Mouse (Mus musculus): ENCODE data around the gene Pld6. TPM values are rescaled to one million over a fixed set of nuclear protein-coding genes. Genes with fewer than 3 reads are reported as not detected.

Gene Pld6
- total and polyA plus RNA-seq, 3 experiments: not detected

DNA sequence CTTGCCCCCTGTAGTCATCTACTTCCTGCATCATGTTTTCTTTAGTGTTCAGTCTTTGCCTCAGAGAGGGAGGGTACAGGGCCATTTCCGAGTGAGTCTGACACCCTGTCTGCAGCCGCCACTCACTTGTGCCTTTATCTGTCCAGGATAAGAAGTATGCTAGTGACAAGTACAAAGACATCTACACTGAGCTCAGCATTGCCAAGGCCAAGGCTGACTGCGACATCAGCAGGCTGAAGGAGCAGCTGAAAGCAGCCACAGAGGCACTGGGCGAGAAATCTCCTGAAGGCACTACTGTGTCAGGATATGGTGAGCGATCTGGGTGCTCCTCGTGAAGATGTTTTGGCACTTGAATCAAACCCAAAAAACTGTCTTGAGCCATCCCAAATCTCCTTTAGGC, 17.7 kb downstream of the Pld6 start:
- no peak for DNase-seq (ENCODE audit: extremely low read depth)
- in situ Hi-C loops (cut with MboI; ENCODE audit: low pct_ligation_motif_present, low pct_unique_long_range_greater_than_20kb, low sequenced_read_pairs) (no loop called here), dilution Hi-C loops (cut with MboI; ENCODE audit: extremely low pct_ligation_motif_present, extremely low pct_unique_long_range_greater_than_20kb, low sequenced_read_pairs) (no loop called here)
- Histone ChIP-seq H3K4me2 (ENCODE audit: insufficient read depth, low read depth, poor library complexity, severe bottlenecking) (no peak overlapping the region), H3K79me2 (replicated peaks; ENCODE audit: control insufficient read depth, extremely low read depth, insufficient read depth, poor library complexity, severe bottlenecking) (no peaks in the 10 kb centered on the region), H3K9ac (ENCODE audit: insufficient read depth, low read depth) (no peak overlapping the region), H3K27ac (ENCODE audit: insufficient read depth, low read depth) (no peak overlapping the region), H3K36me3 (replicated peaks in 1 of 2; ENCODE audit: control insufficient read depth in 1 of 2, insufficient read depth in 1 of 2, low read length in 1 of 2) (peaks cover 51 to 94% of the 10 kb centered on the region in 2 experiments), H3K4me1 (ENCODE audit: control insufficient read depth in 1 of 2, insufficient read depth in 2 of 2) (no peaks in the 10 kb centered on the region), H3K9me3 (replicated peaks; ENCODE audit: low read length) (no peaks in the 10 kb centered on the region), H3K4me3 (replicated peaks in 1 of 3; ENCODE audit: low read depth in 2 of 3, low read length in 2 of 3, poor library complexity in 1 of 3) (no peak overlapping the region), H3K27me3 (replicated peaks) (no peaks in the 10 kb centered on the region)
- TF ChIP-seq HCFC1 (IDR thresholded peaks at IDR 0.05; ENCODE audit: low read depth, low read length) (no peak), ZKSCAN1 (IDR thresholded peaks at IDR 0.05; ENCODE audit: borderline replicate concordance, low read depth, low read length) (no peak), CHD2 (IDR thresholded peaks at IDR 0.05; ENCODE audit: low read length) (no peak), USF1 (IDR thresholded peaks at IDR 0.05; ENCODE audit: low read depth, low read length) (no peak), ELF1 (IDR thresholded peaks at IDR 0.05; ENCODE audit: low read depth, low read length) (no peak), MAX (IDR thresholded peaks at IDR 0.05; ENCODE audit: low read length) (no peak), IRF4 (IDR thresholded peaks at IDR 0.05; ENCODE audit: low read depth, low read length) (no peak), MEF2A (IDR thresholded peaks at IDR 0.05; ENCODE audit: borderline replicate concordance, low read depth, low read length) (no peak), GABPA (IDR thresholded peaks at IDR 0.05; ENCODE audit: insufficient replicate concordance, low read depth, low read length) (no peak), MAZ (IDR thresholded peaks at IDR 0.05; ENCODE audit: low read depth, low read length) (no peak), MAFK (IDR thresholded peaks at IDR 0.05; ENCODE audit: insufficient replicate concordance, low read length) (no peak), ZMIZ1 (IDR thresholded peaks at IDR 0.05; ENCODE audit: low read depth, low read length) (no peak), POLR2AphosphoS2 (IDR thresholded peaks at IDR 0.05; ENCODE audit: low read depth, low read length) (no peak), E2F4 (IDR thresholded peaks at IDR 0.05; ENCODE audit: insufficient replicate concordance, low read depth, low read length) (no peak), ZNF384 (IDR thresholded peaks at IDR 0.05; ENCODE audit: low read depth, low read length) (no peak), RCOR1 (conservative IDR thresholded peaks at IDR 0.05; ENCODE audit: low read depth, low read length) (no peak), NELFE (IDR thresholded peaks at IDR 0.05; ENCODE audit: low read depth, low read length) (no peak), KAT2A (IDR thresholded peaks at IDR 0.05; ENCODE audit: insufficient replicate concordance, low read length) (no peak)

- Histone ChIP-seq H3K4me2 (ENCODE audit: insufficient read depth, low read depth, poor library complexity, severe bottlenecking) (no peak overlapping the region), H3K27ac (ENCODE audit: insufficient read depth, low read depth) (no peak overlapping the region), H3K9ac (ENCODE audit: insufficient read depth, low read depth) (no peak overlapping the region), H3K36me3 (replicated peaks in 1 of 2; ENCODE audit: control insufficient read depth in 1 of 2, insufficient read depth in 1 of 2, low read length in 1 of 2) (peaks cover 51 to 94% of the 10 kb centered on the region in 2 experiments), H3K4me3 (replicated peaks in 1 of 3; ENCODE audit: low read depth in 2 of 3, low read length in 2 of 3, poor library complexity in 1 of 3) (no peak overlapping the region), H3K4me1 (ENCODE audit: control insufficient read depth in 1 of 2, insufficient read depth in 2 of 2) (no peaks in the 10 kb centered on the region), H3K79me2 (replicated peaks; ENCODE audit: control insufficient read depth, extremely low read depth, insufficient read depth, poor library complexity, severe bottlenecking) (no peaks in the 10 kb centered on the region), H3K9me3 (replicated peaks; ENCODE audit: low read length) (no peaks in the 10 kb centered on the region), H3K27me3 (replicated peaks) (no peaks in the 10 kb centered on the region)
- dilution Hi-C loops (cut with MboI; ENCODE audit: extremely low pct_ligation_motif_present, extremely low pct_unique_long_range_greater_than_20kb, low sequenced_read_pairs): no loop called here
- in situ Hi-C loops (cut with MboI; ENCODE audit: low pct_ligation_motif_present, low pct_unique_long_range_greater_than_20kb, low sequenced_read_pairs): no loop called here
- no peak for DNase-seq (ENCODE audit: extremely low read depth)
- no peak for TF ChIP-seq POLR2A (IDR thresholded peaks at IDR 0.05; ENCODE audit: low read depth, low read length)
- no peak for TF ChIP-seq ZC3H11A (IDR thresholded peaks at IDR 0.05; ENCODE audit: low read depth, low read length)
- no peak for TF ChIP-seq E2F4 (IDR thresholded peaks at IDR 0.05; ENCODE audit: insufficient replicate concordance, low read depth, low read length)
- TF ChIP-seq ZMIZ1 (IDR thresholded peaks at IDR 0.05; ENCODE audit: low read depth, low read length): no peak
- no peak for TF ChIP-seq PAX5 (IDR thresholded peaks at IDR 0.05; ENCODE audit: low read length)
- no peak for TF ChIP-seq USF1 (IDR thresholded peaks at IDR 0.05; ENCODE audit: low read depth, low read length)
- no peak for TF ChIP-seq CHD2 (IDR thresholded peaks at IDR 0.05; ENCODE audit: low read length)
- no peak for TF ChIP-seq MAX (IDR thresholded peaks at IDR 0.05; ENCODE audit: low read length)
- no peak for TF ChIP-seq ZKSCAN1 (IDR thresholded peaks at IDR 0.05; ENCODE audit: borderline replicate concordance, low read depth, low read length)
- TF ChIP-seq SMC3 (IDR thresholded peaks at IDR 0.05; ENCODE audit: low read depth, low read length): no peak
- TF ChIP-seq IRF4 (IDR thresholded peaks at IDR 0.05; ENCODE audit: low read depth, low read length): no peak
- no peak for TF ChIP-seq JUND (conservative IDR thresholded peaks at IDR 0.05; ENCODE audit: low read depth, low read length)
- no peak for TF ChIP-seq NRF1 (IDR thresholded peaks at IDR 0.05; ENCODE audit: low read depth, low read length)
- TF ChIP-seq KAT2A (IDR thresholded peaks at IDR 0.05; ENCODE audit: insufficient replicate concordance, low read length): no peak
Measured at GRCm38 (mm10) chr11:59769307-59769706, 18.1 kb downstream of the Pld6 start.
